Mouse (Mus musculus) olfactory bulb, adult 2 months (tissue): Measurements from ENCODE around the gene Pop7.

Experiments used
- CTCF ChIP-seq: fragments of 200-500 bp; IDR thresholded peaks from 2 replicates; pipeline ENCODE4 v1.5.1; 2012; ENCODE audit warnings: low read depth, mild to moderate bottlenecking, low read length, moderate library complexity; ENCODE audit not compliant: insufficient read depth
- POLR2A ChIP-seq: fragments of 200-500 bp; IDR thresholded peaks from 2 replicates; pipeline ENCODE4 v1.6.1; 2012; ENCODE audit warnings: mild to moderate bottlenecking, low read depth, low read length, moderate library complexity; ENCODE audit not compliant: insufficient read depth

DNA sequence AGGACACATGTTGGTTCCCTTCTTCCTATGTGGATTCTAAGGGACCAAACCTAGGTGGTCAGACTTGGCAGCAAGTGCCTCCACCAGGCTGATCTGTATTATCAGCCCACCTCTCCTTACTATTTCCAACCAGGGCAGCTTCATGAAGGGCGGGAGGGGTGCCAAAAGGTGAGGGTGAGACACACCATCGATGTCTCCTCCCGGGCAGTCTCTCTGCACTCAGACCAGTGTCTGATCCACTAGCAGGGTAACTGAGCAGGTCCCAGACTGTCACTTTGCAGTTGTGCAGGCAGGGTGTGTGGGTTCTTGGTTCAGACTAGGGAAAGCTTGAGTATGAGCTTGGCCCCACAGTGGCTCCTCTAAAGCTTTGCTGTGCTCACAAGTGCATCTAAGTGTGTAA is 12.5 kb upstream of the Pop7 start:
- TF ChIP-seq CTCF, result no peak
- TF ChIP-seq POLR2A, result no peak
